Mouse (Mus musculus) neural tube, embryonic 14.5 days (tissue): ENCODE results near the gene Lrig1. TPM values are rescaled to one million over a fixed set of nuclear protein-coding genes. Genes with fewer than 3 reads are reported as not detected.

Experiments
- ATAC-seq: fragments of 200-750 bp; cut with Nextera tagmentation; 2 replicates; pipeline ENCODE4 v1.8.0; 2017; ENCODE audit warnings: low read depth, mild to moderate bottlenecking, moderate TSS enrichment, moderate library complexity
- H3K27ac ChIP-seq: fragments of 300-500 bp; sonication (generic); 2 replicates; pipeline ENCODE4 v1.5.1; 2014; ENCODE audit warnings: low read depth, mild to moderate bottlenecking, control low read depth, low read length, moderate library complexity, mixed read lengths
- H3K27me3 ChIP-seq: fragments of 300-500 bp; sonication (generic); 2 replicates; pipeline ENCODE4 v1.6.1; 2014; ENCODE audit warnings: low read length; ENCODE audit not compliant: control insufficient read depth, insufficient read depth
- H3K36me3 ChIP-seq: fragments of 300-500 bp; sonication (generic); 2 replicates; pipeline ENCODE4 v1.6.1; 2014; ENCODE audit warnings: low read length, mixed read lengths; ENCODE audit not compliant: control insufficient read depth, insufficient read depth
- H3K4me1 ChIP-seq: fragments of 300-500 bp; sonication (generic); 2 replicates; pipeline ENCODE4 v1.6.1; 2014; ENCODE audit warnings: low read length; ENCODE audit not compliant: control insufficient read depth, insufficient read depth
- H3K4me2 ChIP-seq: fragments of 300-500 bp; sonication (generic); 2 replicates; pipeline ENCODE4 v1.6.1; 2014; ENCODE audit warnings: mild to moderate bottlenecking, low read depth, low read length, control low read depth
- H3K4me3 ChIP-seq: fragments of 300-500 bp; sonication (generic); 2 replicates; pipeline ENCODE4 v1.5.1; 2014; ENCODE audit warnings: low read depth, low read length, control low read depth, mixed read lengths
- H3K9ac ChIP-seq: fragments of 300-500 bp; sonication (generic); replicated peaks from 2 replicates; pipeline ENCODE4 v1.6.1; 2014; ENCODE audit warnings: low read depth, mild to moderate bottlenecking, control low read depth, low read length, mixed read lengths
- H3K9me3 ChIP-seq: fragments of 300-500 bp; sonication (generic); 2 replicates; pipeline ENCODE4 v1.6.1; 2016; ENCODE audit warnings: low read length; ENCODE audit not compliant: control insufficient read depth
- WGBS: fragments of 180-500 bp; shearing (Covaris S2); extraction: QIAGEN DNeasy Blood & Tissue Kit; methylation state at CpG from one replicate; pipeline ENCODE4 v1.1.7; 2014; 5-methylcytosine and 5-hydroxymethylcytosine counted together
- polyA plus RNA-seq: library from polyadenylated mRNA; unstranded; fragments of >200 nt; fragmentation: Nextera tagmentation; extraction: Ambion mirVana; gene quantifications from 2 replicates; pipeline ENCODE4 v1.2.1, GENCODE M21; 2014

Gene Lrig1
- polyA plus RNA-seq, 1 experiment from 2014 or later, result 25.2 TPM

DNA sequence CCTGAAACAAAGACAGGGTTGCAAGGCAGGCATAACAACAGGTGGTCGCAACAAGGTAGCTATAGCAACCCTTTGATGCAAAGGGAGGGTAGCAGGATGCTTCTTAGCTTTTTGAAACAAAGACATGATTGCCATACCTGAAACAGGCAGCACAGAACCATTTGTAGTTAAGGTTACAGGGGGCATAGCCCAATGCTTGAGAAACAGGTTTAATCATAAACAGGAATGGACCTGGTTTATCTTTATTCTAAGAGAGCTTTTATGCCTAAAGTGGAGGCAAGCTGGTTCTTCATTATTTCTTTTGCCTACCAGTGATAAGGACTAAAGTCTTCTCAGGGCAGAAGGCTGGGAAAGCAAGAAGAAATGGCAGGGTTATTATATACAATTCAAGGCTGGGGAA is 50.3 kb downstream of the Lrig1 start:
- Histone ChIP-seq H3K36me3 (no peaks in the 10 kb centered on the region), H3K27ac (no peak overlapping the region), H3K27me3 (no peaks in the 10 kb centered on the region; the same call in 1 of the 2 replicates), H3K4me3 (no peak overlapping the region), H3K4me1 (peaks cover 12% of the 10 kb centered on the region), H3K9ac (no peak overlapping the region), H3K4me2 (no peak overlapping the region), H3K9me3 (no peaks in the 10 kb centered on the region)
- WGBS, result 72% methylated on average over 1 of the region's 1 CpGs
- no peak for ATAC-seq

DNA sequence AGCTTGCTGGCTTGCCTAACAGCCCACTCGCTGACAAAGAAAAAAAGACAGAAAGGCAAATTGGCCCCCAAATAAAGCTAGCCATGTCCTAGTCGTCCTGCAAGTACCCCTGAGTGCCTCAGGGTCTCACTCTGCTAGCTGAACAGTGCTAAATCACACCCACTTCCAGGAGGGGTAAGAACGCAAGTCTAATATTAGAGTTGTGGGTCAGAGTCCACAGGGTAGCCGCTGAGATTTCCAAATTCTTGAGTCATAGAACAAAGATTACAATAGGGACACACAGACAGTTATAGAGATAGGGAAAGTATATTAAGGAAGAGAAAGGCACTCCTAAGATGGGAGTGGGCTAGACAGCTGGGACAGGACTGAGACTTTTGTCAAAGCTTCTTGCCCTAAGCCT is 51.5 kb downstream of the Lrig1 start:
- 31% methylated on average over 4 of the region's 4 CpGs for WGBS
- Histone ChIP-seq H3K36me3 (no peaks in the 10 kb centered on the region), H3K27ac (peak overlapping the region; percentile 48; the same call in 1 of the 2 replicates), H3K9ac (no peak overlapping the region), H3K9me3 (no peaks in the 10 kb centered on the region), H3K4me3 (no peak overlapping the region), H3K27me3 (no peaks in the 10 kb centered on the region; the same call in 1 of the 2 replicates), H3K4me1 (peaks cover 12% of the 10 kb centered on the region), H3K4me2 (no peak overlapping the region)
- no peak; the same call in 1 of the 2 replicates for ATAC-seq

- no peak overlapping the region for H3K4me2 ChIP-seq
- H3K9me3 ChIP-seq, result no peaks in the 10 kb centered on the region
- H3K4me3 ChIP-seq, result no peak overlapping the region
- H3K27me3 ChIP-seq, result no peaks in the 10 kb centered on the region; the same call in 1 of the 2 replicates
- ATAC-seq, result peak; percentile 84
- H3K27ac ChIP-seq, result peak overlapping the region; percentile 44; the same call in 1 of the 2 replicates
- no peaks in the 10 kb centered on the region for H3K36me3 ChIP-seq
- H3K4me1 ChIP-seq, result peaks cover 12% of the 10 kb centered on the region
- 0 out of 2 replicates have a peak overlapping the region, but pooled peaks have one; percentile 11 for H3K9ac ChIP-seq
- WGBS, result 11% methylated on average over 10 of the region's 10 CpGs
These were observed 52.2 kb downstream of the Lrig1 start for GRCm38 (mm10) chr6:94647574-94648430.

DNA sequence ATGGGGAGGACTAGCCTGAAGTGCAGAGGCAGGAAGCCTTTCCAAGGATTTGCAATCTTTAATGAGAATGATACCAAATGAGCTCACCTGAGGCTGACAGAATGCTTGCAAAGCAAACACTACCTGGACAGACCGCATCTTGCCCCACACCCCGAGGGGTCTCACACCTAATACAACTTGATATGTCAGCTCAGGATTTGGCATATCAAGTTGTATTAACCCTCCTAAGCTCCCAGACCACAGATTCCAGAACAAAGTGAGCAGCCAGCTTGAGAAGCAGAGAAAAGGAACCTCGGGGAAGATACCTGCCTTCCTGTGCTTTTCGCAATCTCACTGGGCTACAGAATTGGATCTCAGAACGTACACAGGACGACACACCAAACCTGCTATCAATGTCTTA is 53.1 kb downstream of the Lrig1 start:
- Histone ChIP-seq H3K4me2 (no peak overlapping the region), H3K27me3 (no peaks in the 10 kb centered on the region; the same call in 1 of the 2 replicates), H3K9me3 (no peaks in the 10 kb centered on the region), H3K36me3 (no peaks in the 10 kb centered on the region), H3K9ac (no peak overlapping the region), H3K4me3 (no peak overlapping the region), H3K4me1 (peaks cover 12% of the 10 kb centered on the region), H3K27ac (0 out of 2 replicates have a peak overlapping the region, but pooled peaks have one; percentile 4)
- WGBS, result 84% methylated on average over 6 of the region's 6 CpGs
- no peak for ATAC-seq

DNA sequence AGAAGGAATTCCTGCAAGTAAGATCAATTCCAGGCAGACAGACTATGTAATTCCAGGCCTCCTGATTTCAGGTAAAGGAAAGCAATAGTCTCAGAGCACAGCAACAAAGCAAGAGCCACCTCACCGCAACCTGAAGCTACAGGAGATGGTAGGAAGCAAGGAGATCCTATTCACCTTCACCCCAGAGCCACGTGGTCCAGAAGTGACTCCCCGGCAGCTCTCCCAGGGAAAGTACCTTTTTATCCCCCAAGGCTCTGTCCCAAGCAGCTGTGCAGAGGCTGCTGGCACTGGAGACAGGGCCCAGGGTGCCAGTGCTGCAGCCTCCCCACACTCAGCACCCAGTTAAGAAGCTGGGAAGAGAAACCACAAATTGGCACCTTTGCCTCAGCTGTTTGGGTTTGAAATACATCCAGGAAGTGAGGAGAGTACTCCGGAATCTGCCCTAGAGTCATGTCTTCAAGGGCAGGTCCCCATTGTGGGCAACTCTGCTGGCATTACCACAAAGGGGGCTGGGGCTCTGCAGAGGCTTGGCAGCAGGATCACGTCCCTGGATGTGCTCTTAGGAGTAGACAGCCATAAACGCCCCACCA is 53.6 kb downstream of the Lrig1 start:
- ATAC-seq, result no peak
- 66% methylated on average over 6 of the region's 6 CpGs for WGBS
- Histone ChIP-seq H3K27ac (0 out of 2 replicates have a peak overlapping the region, but pooled peaks have one; percentile 4), H3K27me3 (no peaks in the 10 kb centered on the region; the same call in 1 of the 2 replicates), H3K4me1 (peaks cover 12% of the 10 kb centered on the region), H3K9ac (no peak overlapping the region), H3K9me3 (no peaks in the 10 kb centered on the region), H3K36me3 (no peaks in the 10 kb centered on the region), H3K4me2 (no peak overlapping the region), H3K4me3 (no peak overlapping the region)

GRCm38 (mm10) chr6:94645723-94646122 is 54.2 kb downstream of the Lrig1 start:
- Histone ChIP-seq H3K27me3 (no peaks in the 10 kb centered on the region; the same call in 1 of the 2 replicates), H3K4me3 (no peak overlapping the region), H3K4me1 (peaks cover 12% of the 10 kb centered on the region), H3K9me3 (no peaks in the 10 kb centered on the region), H3K36me3 (no peaks in the 10 kb centered on the region), H3K9ac (no peak overlapping the region), H3K4me2 (no peak overlapping the region), H3K27ac (no peak overlapping the region)
- WGBS, result 69% methylated on average over 4 of the region's 4 CpGs
- ATAC-seq, result no peak

DNA sequence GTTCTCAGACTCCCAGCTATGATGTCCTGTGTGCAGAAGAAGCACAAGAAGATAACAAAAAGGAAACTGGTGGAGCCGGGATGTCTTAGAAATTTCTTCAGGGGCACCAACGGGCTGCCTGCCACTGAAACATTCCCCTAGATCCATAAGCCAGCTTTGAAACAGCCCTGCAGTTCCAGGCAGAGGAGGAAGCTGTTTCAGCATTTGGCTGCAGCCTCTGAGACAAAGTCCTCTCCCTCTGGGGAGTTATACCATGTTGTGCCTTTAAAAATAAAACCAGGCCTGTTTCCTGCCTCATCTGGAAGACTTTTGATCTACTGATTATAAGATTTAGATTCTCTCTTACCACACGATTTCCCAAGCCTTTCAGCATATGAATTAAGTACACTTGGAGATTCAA is 55.3 kb downstream of the Lrig1 start:
- ATAC-seq, result no peak
- H3K4me3 ChIP-seq, result no peak overlapping the region

DNA sequence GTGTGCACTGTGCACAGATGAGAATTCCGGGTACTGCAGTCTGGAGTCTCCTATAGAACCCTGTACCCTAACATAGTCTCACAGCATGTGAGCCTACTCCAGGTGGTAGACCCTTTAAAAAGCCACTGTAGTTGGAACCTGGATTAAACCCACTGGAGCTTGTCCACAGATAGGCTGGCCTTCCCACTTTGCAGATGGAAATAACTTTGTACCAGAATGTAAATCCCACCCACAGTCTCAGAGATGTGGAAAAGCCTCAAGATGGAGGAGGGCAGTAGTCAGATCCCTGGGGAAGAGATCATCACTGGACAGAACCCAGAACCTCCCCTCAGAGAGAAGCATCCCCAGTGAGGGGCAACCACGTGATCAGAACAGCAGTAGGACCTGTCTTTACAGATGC is 56.0 kb downstream of the Lrig1 start:
- Histone ChIP-seq H3K27ac (no peak overlapping the region), H3K27me3 (no peaks in the 10 kb centered on the region; the same call in 1 of the 2 replicates), H3K4me1 (peaks cover 15% of the 10 kb centered on the region), H3K9me3 (no peaks in the 10 kb centered on the region), H3K9ac (no peak overlapping the region), H3K36me3 (no peaks in the 10 kb centered on the region), H3K4me2 (no peak overlapping the region), H3K4me3 (no peak overlapping the region)
- ATAC-seq, result no peak
- 92% methylated on average over 2 of the region's 2 CpGs for WGBS

More for the DNA sequence above, 55.3 kb downstream of the Lrig1 start:
- Histone ChIP-seq H3K4me1 (peaks cover 15% of the 10 kb centered on the region), H3K9me3 (no peaks in the 10 kb centered on the region), H3K27ac (no peak overlapping the region), H3K27me3 (no peaks in the 10 kb centered on the region; the same call in 1 of the 2 replicates), H3K4me2 (no peak overlapping the region), H3K9ac (no peak overlapping the region), H3K36me3 (no peaks in the 10 kb centered on the region)
- 84% methylated on average over 3 of the region's 3 CpGs for WGBS

- ATAC-seq, result no peak
- whole genome bisulfite sequencing, result 96% methylated on average over 1 of the region's 1 CpGs
- H3K4me1 ChIP-seq, result peaks cover 3% of the 10 kb centered on the region; the same call in 1 of the 2 replicates
These were observed 57.9 kb downstream of the Lrig1 start for GRCm38 (mm10) chr6:94642048-94642447.

More at GRCm38 (mm10) chr6:94642048-94642447, 57.9 kb downstream of the Lrig1 start:
- no peaks in the 10 kb centered on the region for H3K36me3 ChIP-seq
- no peak overlapping the region for H3K9ac ChIP-seq
- H3K4me2 ChIP-seq, result no peak overlapping the region
- H3K9me3 ChIP-seq, result no peaks in the 10 kb centered on the region
- no peak overlapping the region for H3K27ac ChIP-seq
- H3K4me3 ChIP-seq, result no peak overlapping the region
- H3K27me3 ChIP-seq, result no peaks in the 10 kb centered on the region
